Mouse (Mus musculus) kidney, adult 2 months (tissue): ENCODE measurements around the gene Kctd11.

Experiments used
- CTCF ChIP-seq: fragments of 200-500 bp; conservative IDR thresholded peaks from 2 replicates; pipeline ENCODE4 v1.5.1; 2011; ENCODE audit warnings: low read depth, mild to moderate bottlenecking, control low read depth, low read length, moderate library complexity, mixed read lengths; ENCODE audit not compliant: insufficient read depth, insufficient read length
- POLR2A ChIP-seq: fragments of 200-500 bp; IDR thresholded peaks from one replicate; pipeline ENCODE4 v1.6.1; 2011; ENCODE audit warnings: low read depth, low read length, control low read depth

DNA sequence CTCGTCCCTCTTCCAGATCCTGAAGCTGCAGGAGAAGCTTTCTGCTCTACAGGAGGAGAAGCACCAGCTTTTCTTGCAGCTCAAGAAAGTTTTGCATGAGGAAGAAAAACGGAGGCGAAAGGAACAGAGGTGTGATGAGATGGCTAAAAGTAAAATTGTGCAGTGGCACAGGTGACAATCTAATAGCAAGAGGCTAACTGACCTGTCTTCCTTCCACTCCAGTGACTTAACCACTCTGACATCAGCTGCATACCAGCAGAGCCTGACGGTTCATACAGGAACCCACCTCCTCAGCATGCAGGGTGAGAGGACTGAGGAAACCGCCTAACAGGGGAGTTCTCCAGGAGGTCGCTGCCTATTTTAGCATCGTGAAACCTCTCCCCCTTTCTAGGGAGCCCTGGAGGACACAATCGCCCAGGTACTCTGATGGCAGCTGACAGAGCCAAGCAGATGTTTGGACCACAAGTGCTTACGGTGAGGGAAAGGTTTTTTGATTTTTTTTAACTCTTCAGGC lies 33.8 kb upstream of the Kctd11 start:
- no peak for TF ChIP-seq POLR2A
- TF ChIP-seq CTCF: no peak
